Mouse (Mus musculus) midbrain, embryonic 13.5 days (tissue): Measurements from ENCODE around the gene Hipk1. TPM values are rescaled to one million over a fixed set of nuclear protein-coding genes. Genes with fewer than 3 reads are reported as not detected.
"Not testable (repeated sequence)": the region's sequence is repeated elsewhere in the genome, so short reads cannot be mapped to it uniquely, and the experiment has no call there.

Experiments
- ATAC-seq: fragments of 200-750 bp; cut with Nextera tagmentation; 2 replicates; pipeline ENCODE4 v1.8.0; 2017; ENCODE audit warnings: mild to moderate bottlenecking, moderate TSS enrichment, moderate library complexity
- H3K27ac ChIP-seq: fragments of 300-500 bp; sonication (generic); 2 replicates; pipeline ENCODE4 v1.5.1; 2015; ENCODE audit warnings: inconsistent platforms, mild to moderate bottlenecking, moderate library complexity
- H3K27me3 ChIP-seq: fragments of 300-500 bp; sonication (generic); 2 replicates; pipeline ENCODE4 v1.6.1; 2015; ENCODE audit warnings: mild to moderate bottlenecking, inconsistent platforms
- H3K36me3 ChIP-seq: fragments of 300-500 bp; sonication (generic); 2 replicates; pipeline ENCODE4 v1.6.1; 2015; ENCODE audit warnings: mild to moderate bottlenecking, inconsistent platforms
- H3K4me1 ChIP-seq: fragments of 300-500 bp; sonication (generic); replicated peaks from 2 replicates; pipeline ENCODE4 v1.6.1; 2015; ENCODE audit warnings: inconsistent platforms
- H3K4me2 ChIP-seq: fragments of 300-500 bp; sonication (generic); replicated peaks from 2 replicates; pipeline ENCODE4 v1.6.1; 2015; ENCODE audit warnings: moderate library complexity, mild to moderate bottlenecking, inconsistent platforms
- H3K4me3 ChIP-seq: fragments of 300-500 bp; sonication (generic); replicated peaks from 2 replicates; pipeline ENCODE4 v1.5.1; 2015; ENCODE audit warnings: mild to moderate bottlenecking, inconsistent platforms
- H3K9ac ChIP-seq: fragments of 300-500 bp; sonication (generic); replicated peaks from 2 replicates; pipeline ENCODE4 v1.6.1; 2015; ENCODE audit warnings: mild to moderate bottlenecking, inconsistent platforms
- H3K9me3 ChIP-seq: fragments of 300-500 bp; sonication (generic); 2 replicates; pipeline ENCODE4 v1.6.1; 2016; ENCODE audit warnings: mild to moderate bottlenecking, inconsistent platforms
- WGBS: fragments of 180-500 bp; shearing (Covaris S2); methylation state at CpG from one replicate; pipeline ENCODE4 v1.1.7; 2015; 5-methylcytosine and 5-hydroxymethylcytosine counted together
- polyA plus RNA-seq: library from polyadenylated mRNA; unstranded; fragments of >200 nt; fragmentation: Nextera tagmentation; extraction: Ambion mirVana; gene quantifications from 2 replicates; pipeline ENCODE4 v1.2.1, GENCODE M21; 2015

Hipk1 gene
- polyA plus RNA-seq, 1 experiment from 2014 or later: 13.2 TPM

DNA sequence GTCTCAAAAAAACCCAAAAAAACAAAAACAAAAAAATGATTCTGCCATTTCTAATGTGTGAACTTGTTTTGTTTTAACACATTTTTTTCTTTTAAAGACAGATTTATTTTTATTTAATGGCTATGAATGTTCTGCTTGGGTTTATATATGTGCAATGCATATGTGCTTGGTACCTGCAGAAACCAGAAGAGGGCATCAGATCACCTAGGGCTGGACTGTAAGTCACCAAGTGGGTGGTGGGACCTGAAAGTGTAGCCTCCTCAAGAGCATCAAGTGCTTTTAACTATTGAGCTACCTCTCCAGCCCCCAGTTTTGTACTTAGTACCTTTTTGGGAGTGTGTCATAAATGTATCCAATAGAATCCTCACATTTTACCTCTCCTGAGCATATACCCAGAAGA lies 36.2 kb upstream of the Hipk1 start:
- no peak for ATAC-seq
- no peak overlapping the region for H3K27ac ChIP-seq
- no peak overlapping the region for H3K4me3 ChIP-seq
- H3K36me3 ChIP-seq: peaks cover 16% of the 10 kb centered on the region
- no peaks in the 10 kb centered on the region for H3K4me1 ChIP-seq
- no peaks in the 10 kb centered on the region for H3K27me3 ChIP-seq
- no peaks in the 10 kb centered on the region for H3K9me3 ChIP-seq
- no peak overlapping the region for H3K4me2 ChIP-seq
- H3K9ac ChIP-seq: no peak overlapping the region

DNA sequence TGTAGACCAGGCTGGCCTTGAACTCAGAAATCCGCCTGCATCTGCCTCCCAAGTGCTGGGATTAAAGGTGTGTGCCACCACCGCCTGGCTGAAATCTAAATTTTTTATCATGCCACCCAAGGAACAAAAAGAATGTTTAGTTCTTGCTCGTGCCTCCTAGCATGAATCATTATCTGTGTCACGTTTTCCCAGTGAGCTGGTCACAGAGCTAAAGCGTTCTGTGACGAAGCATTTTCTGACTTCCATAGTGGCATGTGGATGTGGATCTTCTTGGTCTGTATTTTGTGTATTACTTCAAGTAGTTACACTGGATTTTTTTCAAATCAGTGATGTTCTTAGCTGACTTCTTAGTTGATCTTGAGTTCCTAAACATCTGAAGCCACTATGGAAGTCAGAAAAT lies 19.6 kb upstream of the Hipk1 start:
- Histone ChIP-seq H3K4me1 (peaks cover 19% of the 10 kb centered on the region), H3K27me3 (no peaks in the 10 kb centered on the region), H3K9ac (no peak overlapping the region), H3K4me3 (no peak overlapping the region), H3K27ac (no peak overlapping the region), H3K36me3 (peaks cover 29% of the 10 kb centered on the region), H3K4me2 (no peak overlapping the region), H3K9me3 (no peaks in the 10 kb centered on the region)
- ATAC-seq: no peak
- WGBS: 94% methylated on average over 6 of the region's 6 CpGs

GRCm38 (mm10) chr3:103809799-103810150 lies 18.4 kb upstream of the Hipk1 start:
- Histone ChIP-seq H3K4me2 (peak overlapping the region; percentile 87), H3K9ac (peak overlapping the region; percentile 85), H3K27me3 (no peaks in the 10 kb centered on the region), H3K27ac (peak overlapping the region; percentile 89), H3K4me1 (peaks cover 19% of the 10 kb centered on the region), H3K4me3 (peak overlapping the region; percentile 82), H3K36me3 (peaks cover 28% of the 10 kb centered on the region), H3K9me3 (no peaks in the 10 kb centered on the region)
- peak; percentile 75 for ATAC-seq
- 2% methylated on average over 14 of the region's 14 CpGs for WGBS

- Histone ChIP-seq H3K36me3 (peaks cover 28% of the 10 kb centered on the region), H3K9me3 (no peaks in the 10 kb centered on the region), H3K27me3 (no peaks in the 10 kb centered on the region), H3K27ac (peak within 1 kb of the TSS; percentile 89), H3K4me3 (peak within 1 kb of the TSS; percentile 82), H3K4me2 (peak within 1 kb of the TSS; percentile 87), H3K9ac (peak within 1 kb of the TSS; percentile 85), H3K4me1 (peaks cover 19% of the 10 kb centered on the region)
- ATAC-seq: peak; percentile 99
- WGBS: under 1% methylated on average over 62 of the region's 70 CpGs
These were observed 17.8 kb upstream of the Hipk1 start, which contains the start of the genes Dclre1b, Ap4b1 and Gm43064 for GRCm38 (mm10) chr3:103808891-103809798. Dclre1b (minus strand) TSS chr3:103809444. Ap4b1 (plus strand) TSS chr3:103809520. Gm43064 (plus strand) TSS chr3:103809573.

DNA sequence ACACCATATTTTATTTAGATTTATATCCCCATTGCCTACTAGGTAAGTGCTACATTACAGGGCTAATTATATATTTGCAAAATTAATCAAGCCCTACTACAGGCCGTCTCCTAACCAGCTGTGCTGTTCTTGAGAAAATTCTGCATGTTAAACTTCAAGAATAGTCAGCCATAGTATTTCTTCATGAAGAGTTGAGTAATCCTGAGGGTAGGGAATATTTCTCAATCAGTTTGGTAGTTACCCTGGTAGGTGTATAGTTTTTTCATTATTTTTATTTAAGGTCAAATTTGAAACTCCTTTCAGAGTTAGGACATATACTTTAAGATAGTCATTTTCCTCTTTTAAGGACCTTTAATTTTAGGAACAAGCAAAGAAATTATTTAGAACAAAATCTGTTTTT lies 14.3 kb upstream of the Hipk1 start:
- H3K9me3 ChIP-seq: no peaks in the 10 kb centered on the region
- H3K4me2 ChIP-seq: no peak overlapping the region
- H3K36me3 ChIP-seq: peaks cover 38% of the 10 kb centered on the region
- H3K27ac ChIP-seq: no peak overlapping the region
- ATAC-seq: no peak
- peaks cover 19% of the 10 kb centered on the region for H3K4me1 ChIP-seq
- no peaks in the 10 kb centered on the region for H3K27me3 ChIP-seq
- WGBS: 96% methylated on average over 1 of the region's 1 CpGs
- no peak overlapping the region for H3K4me3 ChIP-seq
- H3K9ac ChIP-seq: no peak overlapping the region

GRCm38 (mm10) chr3:103802861-103803260 lies 11.5 kb upstream of the Hipk1 start:
- no peak overlapping the region for H3K9ac ChIP-seq
- H3K4me3 ChIP-seq: no peak overlapping the region
- WGBS: 94% methylated on average over 8 of the region's 8 CpGs
- no peak for ATAC-seq
- peaks cover 4% of the 10 kb centered on the region for H3K4me1 ChIP-seq
- H3K9me3 ChIP-seq: no peaks in the 10 kb centered on the region
- H3K27me3 ChIP-seq: no peaks in the 10 kb centered on the region
- H3K36me3 ChIP-seq: peaks cover 38% of the 10 kb centered on the region
- no peak overlapping the region for H3K4me2 ChIP-seq
- no peak overlapping the region for H3K27ac ChIP-seq

- Histone ChIP-seq H3K27me3 (no peaks in the 10 kb centered on the region), H3K27ac (no peak overlapping the region), H3K4me2 (no peak overlapping the region), H3K4me1 (no peaks in the 10 kb centered on the region), H3K4me3 (no peak overlapping the region), H3K36me3 (peaks cover 38% of the 10 kb centered on the region), H3K9me3 (no peaks in the 10 kb centered on the region), H3K9ac (no peak overlapping the region)
- WGBS: 87% methylated on average over 10 of the region's 10 CpGs
- ATAC-seq: no peak
These were observed 10.5 kb upstream of the Hipk1 start for GRCm38 (mm10) chr3:103801631-103802531.

- WGBS: 94% methylated on average over 2 of the region's 2 CpGs
- Histone ChIP-seq H3K9me3 (no peaks in the 10 kb centered on the region), H3K4me3 (no peak overlapping the region), H3K9ac (no peak overlapping the region), H3K4me1 (no peaks in the 10 kb centered on the region), H3K27ac (no peak overlapping the region), H3K36me3 (peaks cover 28% of the 10 kb centered on the region), H3K27me3 (no peaks in the 10 kb centered on the region), H3K4me2 (no peak overlapping the region)
- ATAC-seq: no peak
These were observed 8.1 kb upstream of the Hipk1 start for GRCm38 (mm10) chr3:103799507-103799906.

DNA sequence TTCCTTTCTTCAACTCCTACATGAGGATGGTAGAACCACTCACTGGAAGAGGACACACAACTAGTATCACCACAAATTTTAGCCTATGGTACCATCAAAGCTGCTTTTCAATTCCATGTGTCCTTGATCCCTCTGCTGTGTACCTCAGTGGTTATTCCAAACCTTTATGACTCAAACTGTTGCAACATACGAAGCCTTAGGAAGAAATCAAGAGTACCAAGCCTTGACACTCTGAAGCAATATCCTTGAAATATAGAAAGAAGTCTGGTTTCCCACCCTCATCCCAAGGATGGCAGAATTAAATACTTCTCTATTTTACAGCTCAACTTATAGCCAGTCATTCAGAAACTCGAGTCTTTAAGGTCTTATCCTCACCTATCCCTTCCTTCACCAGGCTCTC lies 5.0 kb upstream of the Hipk1 start:
- Histone ChIP-seq H3K4me2 (no peak overlapping the region), H3K27me3 (0 out of 2 replicates have a peak, but pooled peaks cover 4% of the 10 kb centered on the region), H3K9me3 (no peaks in the 10 kb centered on the region), H3K9ac (no peak overlapping the region), H3K36me3 (0 out of 2 replicates have a peak, but pooled peaks cover under 1% of the 10 kb centered on the region), H3K27ac (no peak overlapping the region), H3K4me1 (peaks cover 5% of the 10 kb centered on the region), H3K4me3 (no peak overlapping the region)
- ATAC-seq: no peak
- WGBS: 67% methylated on average over 2 of the region's 2 CpGs

DNA sequence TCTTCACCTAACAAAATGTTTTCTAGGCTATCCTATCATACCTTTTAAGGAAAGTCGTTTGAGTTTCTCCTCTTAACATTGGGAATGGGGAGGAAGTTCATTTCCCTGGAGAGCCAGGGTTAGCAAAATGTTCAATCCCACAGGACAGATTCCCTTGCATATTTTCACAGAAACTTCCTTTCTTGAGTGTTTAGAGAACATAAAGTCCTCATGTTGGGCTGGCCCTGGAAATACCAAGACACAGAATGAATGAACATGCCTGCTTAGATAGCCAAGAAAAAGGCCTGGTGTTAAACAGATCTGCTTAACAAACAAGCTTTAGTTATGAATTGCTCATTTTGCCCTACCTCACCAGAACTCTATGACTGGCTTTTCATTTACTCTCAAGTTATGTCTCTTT lies 1.2 kb upstream of the Hipk1 start:
- no peaks in the 10 kb centered on the region for H3K36me3 ChIP-seq
- no peak for ATAC-seq
- H3K27me3 ChIP-seq: 0 out of 2 replicates have a peak, but pooled peaks cover 4% of the 10 kb centered on the region
- H3K4me3 ChIP-seq: no peak overlapping the region
- WGBS: 89% methylated on average over 1 of the region's 1 CpGs
- no peak overlapping the region for H3K9ac ChIP-seq
- H3K4me2 ChIP-seq: no peak overlapping the region
- no peak overlapping the region for H3K27ac ChIP-seq
- no peaks in the 10 kb centered on the region for H3K9me3 ChIP-seq
- peaks cover 27% of the 10 kb centered on the region for H3K4me1 ChIP-seq

- not testable (repeated sequence) for H3K27me3 ChIP-seq, H3K27ac ChIP-seq, H3K9me3 ChIP-seq, H3K36me3 ChIP-seq, ATAC-seq
- Histone ChIP-seq H3K4me3 (peak overlapping the region; percentile 95), H3K9ac (peak overlapping the region; percentile 94; the same call in 1 of the 2 replicates), H3K4me1 (peaks cover 30% of the 10 kb centered on the region), H3K4me2 (peak overlapping the region; percentile 89)
- WGBS: 82% methylated on average over 5 of the region's 5 CpGs
These were observed 696 bp upstream of the Hipk1 start for GRCm38 (mm10) chr3:103792111-103792406.
